Mouse (Mus musculus) frontal cortex, adult 2 months (tissue): Measurements from ENCODE around the gene Wdcp. TPM values are rescaled to one million over a fixed set of nuclear protein-coding genes. Genes with fewer than 3 reads are reported as not detected.
A peak's percentile ranks its signal among the peaks of the same experiment; 100 is the strongest.
"Not testable (repeated sequence)": the region's sequence is repeated elsewhere in the genome, so short reads cannot be mapped to it uniquely, and the experiment has no call there.

ENCODE experiments used
- DNase-seq, 2 experiments: peaks; one replicate each; pipeline ENCODE4 v3.0.0; 2022; ENCODE audit warnings: low spot score in 1 of 2; ENCODE audit errors: extremely low spot score in 1 of 2
- polyA plus RNA-seq: library from polyadenylated mRNA; depleted of rRNA; stranded (reverse); fragments of >200 nt; gene quantifications from 2 replicates; pipeline ENCODE4 v1.2.3, GENCODE M21; 2012; rRNA removed

The Wdcp gene
- 9.5 and 10.8 TPM in 2 replicates for polyA plus RNA-seq

DNA sequence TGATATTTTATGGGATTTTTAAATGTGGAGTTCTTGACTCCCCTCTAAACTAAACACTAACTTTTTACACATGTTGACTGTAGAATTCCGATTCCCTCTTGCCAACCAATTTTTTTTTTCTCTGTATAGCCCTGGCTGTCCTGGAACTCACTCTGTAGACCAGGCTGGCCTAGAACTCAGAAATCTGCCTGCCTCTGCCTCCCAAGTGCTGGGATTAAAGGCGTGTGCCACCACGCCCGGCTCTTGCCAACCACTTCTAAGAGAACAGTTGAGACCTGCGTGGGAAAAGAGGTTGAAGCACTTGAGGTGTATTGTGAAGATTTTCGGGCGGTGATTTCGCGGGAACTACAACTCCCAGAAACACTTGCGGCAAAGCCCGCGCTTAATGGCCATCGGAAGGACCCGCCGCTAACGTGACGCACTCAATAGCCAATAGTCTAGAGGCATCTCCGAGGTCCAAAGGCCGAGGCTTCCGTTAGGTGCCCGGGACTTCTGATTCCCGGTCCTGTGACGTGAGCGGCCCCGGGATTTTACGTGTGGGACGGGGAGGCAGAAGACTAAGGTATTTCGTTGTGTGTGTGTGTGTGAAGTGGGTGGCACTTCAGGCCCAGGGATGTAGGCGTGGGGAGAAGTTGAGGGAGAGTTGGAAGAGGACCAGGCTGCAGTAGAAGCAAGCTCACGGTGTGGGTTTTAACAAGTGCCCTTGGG is at the start of gene Wdcp:
Wdcp (plus strand) TSS at position 414 of the 708 bp plus-strand sequence.
- peak; percentile 91 to 95 for DNase-seq

DNA sequence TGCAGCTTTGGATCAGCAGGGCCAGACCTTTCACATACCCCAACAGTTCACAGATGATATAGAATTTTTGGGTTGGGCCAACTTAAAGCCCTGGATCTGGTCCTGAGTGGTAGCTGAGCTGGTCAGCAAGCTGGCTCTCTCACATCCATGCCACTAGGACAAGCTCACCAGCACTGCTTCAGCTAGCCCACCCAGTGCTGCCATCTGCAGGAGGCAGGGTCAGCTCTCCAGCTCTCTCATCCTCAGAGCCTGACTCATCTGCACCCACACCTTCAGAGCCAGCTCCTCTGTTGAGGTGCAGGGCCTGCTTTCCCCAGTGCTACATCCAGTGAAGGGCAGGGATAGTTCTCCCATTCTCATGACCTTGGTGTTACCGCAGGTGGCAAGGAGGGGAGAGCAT is 49.4 kb upstream of the Wdcp start:
- peak in 1 of 2 experiments; percentile 40 for DNase-seq

DNA sequence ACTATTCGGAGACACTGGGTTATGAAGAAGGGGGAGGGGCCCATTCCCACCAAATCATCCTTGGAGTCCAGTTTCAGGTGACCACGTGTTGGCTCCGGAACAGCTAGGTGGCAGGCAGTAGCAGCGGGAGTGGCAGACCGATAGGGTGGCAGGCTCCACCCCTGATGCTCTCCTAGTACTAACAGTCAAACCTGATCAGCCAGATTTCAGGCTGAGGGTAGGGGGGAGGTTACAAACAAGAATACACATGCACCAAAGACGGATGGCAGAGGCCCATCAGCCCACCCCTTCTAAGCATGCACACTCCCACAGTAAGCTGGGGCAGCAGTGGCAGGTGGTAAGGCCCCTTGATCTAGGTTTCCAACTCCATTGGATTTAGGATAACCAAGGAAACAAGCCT is 45.6 kb upstream of the Wdcp start:
- DNase-seq, result not testable (repeated sequence)

DNA sequence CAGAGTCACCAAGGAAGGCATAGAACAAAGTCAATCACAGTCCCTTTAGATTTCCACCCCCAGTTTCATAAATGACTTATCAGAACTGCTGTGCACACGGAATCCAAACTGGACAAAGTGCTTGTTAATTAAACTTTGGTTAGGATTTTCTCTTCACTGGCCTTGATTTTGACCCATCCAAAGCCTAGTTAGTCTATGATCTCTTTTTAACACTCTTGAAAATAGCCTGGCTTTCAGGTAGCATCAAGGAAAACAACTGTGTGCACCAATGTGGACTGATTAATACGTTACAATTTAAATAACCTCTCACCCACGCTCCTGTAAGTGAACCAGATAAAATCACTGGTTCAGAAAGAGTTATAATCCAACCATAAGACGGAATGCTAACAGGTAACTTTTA is 32.1 kb upstream of the Wdcp start:
- no peak for DNase-seq

DNA sequence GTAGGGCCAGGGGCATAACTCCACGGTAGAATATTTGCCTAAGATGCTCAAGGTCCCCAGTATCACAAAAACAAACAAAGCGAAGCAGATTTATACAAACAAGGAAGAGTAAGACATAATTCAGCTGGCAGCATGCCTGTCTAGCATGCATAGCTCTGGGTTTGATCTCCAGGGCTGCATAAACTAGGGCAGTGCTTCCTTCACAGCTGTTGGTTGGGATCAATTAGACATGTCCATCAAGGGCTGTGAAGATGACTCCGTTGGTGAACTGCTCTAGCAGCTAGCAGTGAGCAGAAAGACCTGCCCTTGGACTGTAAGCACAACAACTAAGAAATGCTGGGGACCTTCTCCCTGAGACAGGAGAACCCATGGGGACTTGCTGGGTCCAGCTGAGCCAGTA is 31.4 kb upstream of the Wdcp start:
- DNase-seq, result no peak

DNA sequence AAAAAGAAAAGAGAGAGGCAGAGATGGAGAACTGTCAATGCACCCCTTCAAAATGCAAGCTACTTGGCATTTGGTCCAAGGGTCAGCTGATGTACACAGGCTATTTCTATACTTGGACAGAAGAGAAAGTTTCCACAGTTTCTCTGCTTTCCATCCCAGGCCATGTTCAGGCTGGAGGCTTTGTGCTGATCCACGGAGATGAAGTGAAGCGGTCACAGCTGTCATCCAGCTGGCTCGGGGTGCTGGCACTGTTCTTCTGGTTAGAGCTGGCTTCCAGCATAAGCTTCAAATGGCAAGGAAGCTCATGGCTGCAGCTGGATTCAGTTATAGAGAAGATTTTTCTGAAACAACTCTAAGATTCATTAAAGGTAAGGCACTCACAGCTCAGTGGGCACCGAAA is 29.5 kb upstream of the Wdcp start:
- DNase-seq, result no peak

DNA sequence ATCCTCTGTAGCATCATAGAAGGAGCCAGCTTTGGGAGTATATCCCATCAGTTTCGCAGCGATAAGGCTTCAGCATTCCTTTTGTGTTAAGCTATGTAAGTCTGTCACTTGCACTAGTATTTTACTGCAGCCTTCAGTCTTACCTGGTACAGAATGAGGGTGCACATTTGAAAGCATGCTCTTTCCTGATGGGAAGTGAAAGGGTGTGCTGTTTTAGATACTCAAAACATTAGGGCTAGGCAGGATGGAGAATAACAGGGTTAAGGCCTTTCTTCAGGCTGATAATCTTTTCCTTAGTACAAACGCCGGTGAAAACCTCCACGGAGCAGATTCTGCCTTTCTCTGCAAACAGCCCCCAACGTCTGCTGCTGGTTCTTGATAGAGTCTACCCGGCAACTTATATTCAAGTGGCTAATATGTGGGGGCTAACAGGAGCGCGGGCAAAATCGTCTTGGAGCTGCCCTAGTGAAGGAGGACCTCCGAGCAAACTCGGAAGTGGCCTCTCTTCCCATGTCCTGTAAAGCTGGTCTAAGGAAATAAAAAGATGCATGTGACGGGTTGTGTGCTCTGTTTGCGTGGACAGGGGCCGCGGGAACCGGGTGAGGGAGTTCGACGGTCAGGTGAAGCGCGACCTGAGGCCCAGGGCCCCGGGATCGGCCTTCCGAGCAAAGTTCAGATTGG is 26.3 kb upstream of the Wdcp start:
- no peak for DNase-seq

DNA sequence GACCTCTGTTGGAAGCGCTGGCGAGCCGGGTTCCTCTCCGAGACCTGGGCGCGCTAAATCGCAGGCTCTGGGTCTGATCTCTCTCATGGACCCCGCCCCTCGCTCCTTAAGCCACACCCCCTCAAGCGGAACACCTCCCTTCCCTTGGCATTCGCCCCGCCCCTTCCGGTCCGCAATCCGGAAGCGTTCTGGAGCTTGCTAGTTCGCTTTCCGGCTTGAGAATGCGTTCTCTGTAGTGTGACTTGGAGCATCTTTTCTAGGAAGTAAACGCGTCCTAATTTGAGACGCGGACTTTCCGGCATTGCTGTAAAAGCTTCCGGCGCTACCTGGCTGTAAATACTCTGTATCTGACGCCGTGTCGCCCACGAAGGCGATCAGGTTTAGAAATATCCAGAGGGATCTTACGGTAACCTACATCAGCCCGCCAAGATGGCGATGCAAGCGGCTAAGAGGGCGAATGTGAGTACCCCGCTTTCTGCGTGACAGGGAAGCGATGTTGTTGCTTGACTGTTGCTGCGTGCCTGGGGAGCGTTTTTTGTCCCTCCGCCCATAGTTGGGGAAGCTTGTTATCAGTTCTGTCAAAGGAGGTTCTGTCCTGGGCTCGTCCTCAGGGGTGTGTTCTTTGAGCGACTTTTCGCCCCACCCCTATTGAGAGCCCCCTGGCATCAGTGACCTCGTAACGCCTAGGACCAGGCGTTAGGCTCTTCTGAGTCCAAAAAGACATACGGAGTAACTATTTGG is 25.6 kb upstream of the Wdcp start, which contains the start of gene Sf3b6:
Sf3b6 (plus strand) TSS at position 184 of the 741 bp plus-strand sequence.
- peak; percentile 93 to 98 for DNase-seq

DNA sequence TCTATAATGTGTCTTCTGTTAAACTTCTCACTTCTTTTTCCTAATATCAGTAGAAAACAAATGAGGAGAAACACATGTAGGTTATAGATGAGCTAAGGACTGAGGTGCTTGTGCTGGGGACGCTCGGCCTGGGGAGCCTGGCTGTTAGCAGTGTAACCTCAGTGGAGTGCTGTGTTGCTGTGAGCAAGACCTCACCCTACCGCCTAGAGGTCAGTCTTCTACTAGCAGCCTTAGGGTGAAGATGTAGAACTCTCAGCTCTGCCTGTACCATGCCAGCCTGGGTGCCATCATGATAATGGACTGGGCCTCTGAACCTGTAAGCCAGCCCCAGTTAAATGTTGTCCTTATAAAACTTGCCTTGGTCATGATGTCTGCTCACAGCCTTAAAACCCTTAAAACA is 15.8 kb upstream of the Wdcp start:
- no peak for DNase-seq

DNA sequence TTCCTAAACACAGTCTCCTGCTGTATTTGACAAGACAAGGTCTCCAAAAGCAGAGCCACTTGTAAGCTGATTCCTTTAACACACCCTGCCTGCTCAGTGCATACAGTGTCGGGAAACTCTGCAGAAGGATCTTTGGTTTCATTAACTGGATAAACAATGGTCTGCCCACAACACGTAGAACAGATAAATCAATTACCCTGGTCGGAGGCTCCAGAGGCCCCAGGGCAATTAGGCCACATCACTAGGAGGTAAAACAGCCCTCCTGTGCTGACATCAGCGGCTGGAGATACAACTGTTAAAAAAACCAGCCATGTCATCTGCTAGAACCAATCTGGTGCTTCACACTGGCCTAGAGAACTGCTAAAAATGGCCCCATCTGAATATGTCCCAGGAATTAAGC is 6.1 kb upstream of the Wdcp start:
- DNase-seq, result no peak

DNA sequence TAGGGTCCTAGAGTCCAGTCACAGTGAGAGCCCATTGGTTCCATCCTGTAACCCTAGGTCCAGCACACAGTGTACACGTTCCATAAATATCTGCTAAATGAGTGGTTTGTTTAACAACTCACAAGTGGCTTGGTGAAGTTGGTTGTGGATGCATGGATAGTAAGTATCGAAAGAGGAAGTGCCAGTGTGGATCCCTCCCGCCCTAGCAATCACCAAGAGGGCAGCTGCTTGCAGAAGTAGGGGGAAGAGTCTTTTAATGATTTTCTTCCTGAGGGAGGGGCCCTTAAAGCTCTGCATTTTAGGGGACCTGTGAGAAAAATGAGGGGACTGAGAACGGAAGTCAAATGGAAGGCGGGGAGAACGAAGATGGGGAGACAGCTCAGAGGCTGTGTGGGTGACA is 3.1 kb upstream of the Wdcp start:
- DNase-seq, result no peak

DNA sequence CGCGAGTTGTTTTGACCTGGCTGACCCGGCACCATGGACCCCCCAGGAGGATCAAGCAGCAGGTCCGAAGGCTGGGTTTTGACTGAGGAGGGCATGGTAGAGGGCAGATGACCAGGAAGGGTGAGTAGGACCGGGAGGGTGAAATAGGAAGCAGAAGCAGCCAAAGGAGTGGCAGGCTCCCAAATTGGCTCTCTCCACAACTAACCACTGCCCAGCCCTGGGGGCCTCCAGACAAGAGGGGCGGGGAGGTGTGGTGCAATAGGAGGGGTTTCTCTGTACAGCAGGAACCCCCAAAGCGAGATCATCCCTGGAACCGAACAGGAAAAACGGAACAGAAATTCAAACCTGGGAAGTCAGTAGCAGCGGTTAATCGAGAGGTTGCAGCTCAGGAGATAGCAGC is 2.4 kb upstream of the Wdcp start:
- no peak for DNase-seq

DNA sequence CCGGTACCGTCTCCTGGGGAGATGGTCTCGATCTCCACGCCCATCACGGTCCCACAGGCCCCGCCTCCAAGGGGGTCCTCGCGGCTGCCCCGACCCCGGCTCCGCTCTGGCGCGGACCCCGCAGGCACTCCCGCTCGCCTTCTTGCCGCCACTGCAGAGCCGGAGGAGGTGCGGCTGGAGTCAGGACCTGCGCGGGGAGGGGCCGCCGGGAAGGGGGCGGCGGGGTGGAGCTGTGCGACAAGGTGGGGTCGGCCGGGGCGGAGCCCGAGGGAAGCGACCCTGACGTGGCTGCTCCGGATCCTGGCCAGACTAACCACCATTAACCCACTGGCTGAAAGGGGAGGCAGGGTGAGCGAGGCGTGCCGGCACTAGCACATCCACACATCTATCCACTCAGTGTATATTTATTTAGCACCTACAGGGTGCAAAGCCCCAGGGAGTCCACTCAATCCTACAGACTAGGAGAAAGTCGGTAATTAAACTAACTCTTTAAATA is 1.7 kb upstream of the Wdcp start, which contains the start of gene Fkbp1b:
Fkbp1b (minus strand) TSS at position 200 of the 496 bp plus-strand sequence.
- peak in 1 of 2 experiments; percentile 32 for DNase-seq

DNA sequence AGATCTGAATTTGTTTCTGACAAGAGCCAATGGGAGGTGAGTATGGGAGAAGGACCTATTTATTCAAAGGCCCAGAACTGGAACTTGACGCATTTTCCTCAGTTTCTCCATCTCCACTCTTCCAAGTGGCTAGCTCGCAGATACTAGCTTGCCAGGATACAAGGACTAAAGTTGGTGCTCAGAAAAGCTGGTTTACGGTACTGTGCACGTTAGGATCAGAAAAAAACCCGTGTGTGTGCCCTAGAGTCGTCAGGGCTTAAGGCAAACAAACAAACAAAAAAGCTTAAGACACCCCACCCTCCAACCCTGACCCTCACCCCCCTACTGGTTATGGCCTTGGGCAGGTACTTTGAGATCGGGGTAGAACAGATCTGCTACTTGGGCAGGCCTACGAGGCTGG is 647 bp upstream of the Wdcp start:
- no peak for DNase-seq

DNA sequence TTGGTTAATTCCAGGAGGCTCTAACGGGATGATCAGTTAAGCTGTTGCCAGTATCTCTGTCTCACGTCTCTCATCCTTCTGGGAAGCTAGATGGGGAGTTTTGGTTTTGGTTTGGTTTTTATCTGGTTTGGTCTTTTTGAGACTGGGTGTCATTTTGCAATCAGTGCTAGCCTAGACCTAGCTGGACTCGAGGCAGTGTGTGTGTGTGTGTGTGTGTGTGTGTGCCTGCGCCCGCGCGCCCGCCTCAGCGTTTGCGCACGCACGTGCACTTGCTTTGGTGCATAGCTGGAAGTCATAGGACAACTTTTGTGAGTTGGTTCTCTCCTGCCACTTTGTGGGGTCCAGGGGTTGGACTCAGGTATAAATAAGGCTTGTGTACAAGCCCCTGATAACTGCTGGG is 638 bp downstream of the Wdcp start:
- DNase-seq, result peak in 1 of 2 experiments; percentile 40

DNA sequence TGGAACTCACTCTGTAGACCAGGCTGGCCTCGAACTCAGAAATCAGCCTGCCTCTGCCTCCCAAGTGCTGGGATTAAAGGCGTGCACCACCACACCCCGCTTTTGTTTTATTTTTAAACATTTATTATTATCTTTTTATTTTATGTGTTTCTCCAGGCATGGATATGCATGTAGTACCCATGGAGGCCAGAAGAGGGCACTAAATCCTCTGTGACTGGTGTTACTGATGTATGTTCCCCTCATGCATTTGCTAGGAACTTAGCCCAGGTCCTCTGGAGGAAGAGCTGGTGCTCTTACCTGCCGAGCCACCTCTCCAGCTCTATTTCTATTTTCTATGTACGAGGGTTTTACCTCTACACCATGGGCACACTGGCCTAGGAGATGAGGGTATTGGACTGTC is 13.1 kb downstream of the Wdcp start:
- no peak for DNase-seq

DNA sequence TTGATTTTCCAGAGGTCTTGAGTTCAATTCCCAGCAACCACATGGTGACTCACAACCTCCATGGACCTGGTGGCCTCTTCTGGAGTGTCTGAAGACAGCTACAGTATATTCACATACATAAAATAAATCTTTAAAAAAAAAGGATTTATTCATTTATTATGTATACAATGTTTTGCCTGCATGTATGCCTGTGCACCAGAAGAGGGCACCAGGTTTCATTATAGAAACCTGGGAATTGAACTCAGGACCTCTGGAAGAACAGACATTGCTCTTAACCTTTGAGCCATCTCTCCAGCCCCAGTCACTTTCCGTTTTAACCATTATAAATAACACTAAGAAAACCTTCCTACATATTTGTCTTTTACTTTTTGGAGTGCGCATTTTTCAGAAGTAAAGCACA is 13.7 kb downstream of the Wdcp start:
- DNase-seq, result no peak

DNA sequence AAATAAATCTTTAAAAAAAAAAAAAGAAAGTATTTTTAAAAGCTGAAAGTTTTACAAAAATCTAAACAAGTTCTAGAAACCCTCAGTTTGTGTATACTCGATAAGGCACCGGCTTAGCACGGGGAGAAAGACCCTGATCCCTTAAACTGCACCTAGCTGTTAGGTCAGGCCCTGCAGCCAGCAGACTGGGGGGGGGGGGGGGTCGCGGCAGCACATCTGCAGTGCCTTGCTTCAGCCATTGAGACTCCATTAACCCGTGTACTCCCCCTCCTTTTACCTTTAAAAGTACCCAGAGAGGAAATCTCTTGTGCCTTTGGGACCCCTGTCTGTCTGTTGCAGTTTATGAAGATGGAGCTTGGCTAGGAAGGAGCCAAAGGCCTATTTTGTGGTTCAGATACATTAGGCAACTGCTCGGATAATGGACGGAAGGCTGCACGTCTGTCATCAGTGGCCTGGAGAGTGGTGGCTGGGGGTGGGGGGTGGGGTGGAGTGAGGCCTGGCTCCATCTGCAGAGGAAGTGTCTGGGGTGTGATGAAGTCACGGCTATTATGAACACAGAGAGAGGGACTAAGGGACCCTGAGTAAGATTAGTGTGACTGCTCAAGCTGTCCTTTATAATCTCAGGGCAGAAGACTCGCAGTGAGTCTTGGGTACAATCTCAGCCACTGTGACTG is 16.3 kb downstream of the Wdcp start:
- DNase-seq, result no peak

DNA sequence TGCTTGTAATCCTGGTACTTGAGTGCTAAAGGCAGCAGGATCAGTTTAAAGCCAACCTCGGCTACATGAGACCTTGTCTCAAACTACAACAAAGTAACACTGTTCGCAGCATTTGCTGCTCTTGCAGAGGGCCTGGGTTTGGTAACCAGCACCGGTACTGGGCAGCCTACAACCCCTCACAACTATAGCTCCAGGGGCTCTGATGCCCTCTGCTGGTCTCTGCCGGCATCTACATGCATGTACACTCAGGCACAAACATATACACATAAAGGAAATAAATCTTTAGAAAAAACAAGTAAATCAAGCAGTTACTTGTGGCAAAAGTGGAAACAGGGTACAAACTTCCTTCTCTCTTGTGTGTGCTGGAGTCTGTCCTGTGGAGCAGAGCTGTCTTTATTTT is 19.6 kb downstream of the Wdcp start:
- DNase-seq, result no peak

DNA sequence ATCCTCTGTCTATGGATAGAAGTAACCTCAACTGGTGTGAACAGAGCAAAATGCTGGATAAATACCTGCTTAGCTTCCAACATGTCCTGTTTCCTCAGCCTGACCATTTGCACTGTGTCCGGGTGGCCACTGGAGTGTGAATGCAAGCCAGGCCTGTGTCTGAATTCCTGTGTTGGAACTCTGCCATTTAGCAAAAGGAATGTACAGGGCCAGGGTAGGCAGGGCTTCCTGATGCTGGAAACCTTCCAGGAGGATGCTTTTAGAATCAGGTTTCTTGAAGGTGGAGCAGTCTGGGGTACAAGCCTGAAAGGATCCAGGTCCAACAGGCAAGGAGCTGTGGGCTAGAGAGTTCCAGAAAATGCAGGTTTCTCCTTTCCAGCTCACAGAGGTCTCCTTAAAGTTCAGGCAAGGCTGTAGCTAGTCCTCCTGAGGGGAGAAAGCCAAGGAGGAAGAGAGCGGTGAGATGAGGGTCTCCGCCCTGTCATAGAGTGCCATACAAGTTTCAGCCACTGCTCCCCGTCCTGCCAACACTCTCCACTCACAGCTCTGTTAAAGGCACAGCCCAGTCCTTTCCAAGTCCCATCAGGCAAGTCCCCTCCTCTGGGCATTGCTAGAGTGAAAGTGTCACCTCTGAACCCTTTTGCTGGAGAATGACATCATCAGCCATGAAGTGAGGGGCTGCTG is 20.7 kb downstream of the Wdcp start:
- DNase-seq, result peak in 1 of 2 experiments; percentile 12
